In genomic region chr7:110156712-110157260, GRCm38 (mm10) we compare ENCODE assay signal across 10 mouse cellular contexts. TPM values are rescaled to one million over a fixed set of nuclear protein-coding genes. Genes with fewer than 3 reads are reported as not detected.
DNase-seq lines count a peak whose midpoint lies in the region; ATAC-seq lines count a peak whose summit lies in the region.
"Had no signal": no experiment of that assay in that cellular context is flagged by ENCODE, and none has a peak within 500 bp of the region (broad histone marks: within the 10 kb centered on the region; RNA-seq: fewer than 3 reads in every experiment).

No protein-coding gene starts in this region.

- no peak overlapping the region for H3K9ac ChIP-seq in intestine, embryonic 16.5 days (ENCODE audit: low read depth, low read length)
- H3K9ac ChIP-seq: embryonic facial prominence, embryonic 15.5 days; midbrain, embryonic 12.5 days had no signal

- 38% methylated on average over 4 of the region's 4 CpGs for WGBS in intestine, embryonic 16.5 days

- no peak overlapping the region for H3K4me3 ChIP-seq in intestine, embryonic 16.5 days (ENCODE audit: low read length)
- H3K4me3 ChIP-seq: embryonic facial prominence, embryonic 15.5 days; midbrain, embryonic 12.5 days had no signal

- no peaks in the 10 kb centered on the region for H3K36me3 ChIP-seq in intestine, embryonic 16.5 days (ENCODE audit: control insufficient read depth, insufficient read depth, low read length)
- H3K36me3 ChIP-seq: embryonic facial prominence, embryonic 15.5 days; midbrain, embryonic 12.5 days had no signal

- H3K4me2 ChIP-seq in intestine, embryonic 16.5 days (ENCODE audit: low read depth, low read length) = peak overlapping the region; percentile 7; the same call in 1 of the 2 replicates
- H3K4me2 ChIP-seq: embryonic facial prominence, embryonic 15.5 days; midbrain, embryonic 12.5 days had no signal

- intact Hi-C loops in heart, postnatal 25 days (cut with DNase I) = no loop called here

- DNase-seq in heart, adult 11 months = peak; percentile 94
- no peak for DNase-seq in heart, postnatal 25 days (ENCODE audit: low spot score)
- DNase-seq in c-Kit-positive CD71-positive TER-119-negative erythroid progenitor cells, embryonic 14.5 days (ENCODE audit: low read depth) = peak; percentile 28
- DNase-seq in embryo, embryonic 10.5 days (ENCODE audit: low spot score) = no peak
- DNase-seq in cerebellum, adult 9-10 months = no peak
- DNase-seq in retina, embryonic 14.5 days (ENCODE audit: low spot score) = no peak

- no peaks in the 10 kb centered on the region for H3K9me3 ChIP-seq in intestine, embryonic 16.5 days (ENCODE audit: control insufficient read depth, low read length)
- H3K9me3 ChIP-seq: embryonic facial prominence, embryonic 15.5 days; midbrain, embryonic 12.5 days had no signal

- H3K27ac ChIP-seq in intestine, embryonic 16.5 days (ENCODE audit: low read length) = peak overlapping the region; percentile 30
- H3K27ac ChIP-seq: embryonic facial prominence, embryonic 15.5 days; midbrain, embryonic 12.5 days had no signal

- no peaks in the 10 kb centered on the region for H3K27me3 ChIP-seq in intestine, embryonic 16.5 days (replicated peaks; ENCODE audit: control insufficient read depth, insufficient read depth, low read length)
- H3K27me3 ChIP-seq: embryonic facial prominence, embryonic 15.5 days; midbrain, embryonic 12.5 days had no signal

- ATAC-seq in intestine, embryonic 16.5 days = peak; percentile 62
- peak; percentile 68 for ATAC-seq in megakaryocyte, adult 5-6 weeks (ENCODE audit: poor library complexity, severe bottlenecking)

- peaks cover 16% of the 10 kb centered on the region for H3K4me1 ChIP-seq in intestine, embryonic 16.5 days (ENCODE audit: control insufficient read depth, insufficient read depth, low read length)
- H3K4me1 ChIP-seq: midbrain, embryonic 12.5 days had no signal

RNA-seq across cellular contexts. Expression of gene Wee1, which starts 34.9 kb away (rescaled TPM):
- total RNA-seq in heart, postnatal 25 days (2021) = 10 to 100 TPM in 1 of 2 experiments, 1 to 10 TPM in 1; 6.4 to 11.0 TPM
- polyA plus RNA-seq in intestine, embryonic 16.5 days (2015; fragmentation: Nextera tagmentation; extraction: Ambion mirVana) = 14.3 and 16.6 TPM in 2 replicates
- 34.9 and 35.7 TPM in 2 replicates for total RNA-seq in megakaryocyte, adult 5-6 weeks (2015)
- total RNA-seq in megakaryocyte, adult 5-6 weeks (2017) = 17.7 and 21.5 TPM in 2 replicates

Comparison
In these comparisons a context has a peak if more than half of its experiments do, and no peak if none do; other contexts are left out.
1. DNase-seq: peak in heart, adult 11 months (single experiment) and c-Kit-positive CD71-positive TER-119-negative erythroid progenitor cells, embryonic 14.5 days (single experiment); none in heart, postnatal 25 days (single experiment), embryo, embryonic 10.5 days (single experiment), cerebellum, adult 9-10 months (single experiment) and retina, embryonic 14.5 days (single experiment).